Mouse (Mus musculus) forebrain, embryonic 11.5 days (tissue): ENCODE measurements around the gene Gm12216. TPM values are rescaled to one million over a fixed set of nuclear protein-coding genes. Genes with fewer than 3 reads are reported as not detected.

Source experiments
- ATAC-seq: fragments of 200-750 bp; cut with Nextera tagmentation; replicated peaks from 2 replicates; pipeline ENCODE4 v1.8.0; 2017; ENCODE audit warnings: moderate TSS enrichment; ENCODE audit not compliant: low FRiP score
- DNase-seq: peaks from one replicate; pipeline ENCODE4 v3.0.0-alpha.2; 2017; ENCODE audit warnings: low spot score
- H3K27ac ChIP-seq: fragments of 300-500 bp; sonication (generic); 2 replicates; pipeline ENCODE4 v1.5.1; 2014; ENCODE audit warnings: low read depth, low read length
- H3K27me3 ChIP-seq: fragments of 300-500 bp; sonication (generic); 2 replicates; pipeline ENCODE4 v1.6.1; 2014; ENCODE audit warnings: mild to moderate bottlenecking, low read length, mixed read lengths; ENCODE audit not compliant: control insufficient read depth, insufficient read depth
- H3K36me3 ChIP-seq: fragments of 300-500 bp; sonication (generic); 2 replicates; pipeline ENCODE4 v1.6.1; 2014; ENCODE audit warnings: mild to moderate bottlenecking, low read length, moderate library complexity, mixed read lengths; ENCODE audit not compliant: control insufficient read depth, insufficient read depth
- H3K4me1 ChIP-seq: fragments of 300-500 bp; sonication (generic); replicated peaks from 2 replicates; pipeline ENCODE4 v1.6.1; 2014; ENCODE audit warnings: low read length, mixed read lengths; ENCODE audit not compliant: control insufficient read depth, insufficient read depth
- H3K4me2 ChIP-seq: fragments of 300-500 bp; sonication (generic); 2 replicates; pipeline ENCODE4 v1.6.1; 2014; ENCODE audit warnings: low read depth, mild to moderate bottlenecking, low read length, moderate library complexity, mixed read lengths; ENCODE audit not compliant: severe bottlenecking
- H3K4me3 ChIP-seq: fragments of 300-500 bp; sonication (generic); 2 replicates; pipeline ENCODE4 v1.5.1; 2014; ENCODE audit warnings: low read depth, low read length
- H3K9ac ChIP-seq: fragments of 300-500 bp; sonication (generic); 2 replicates; pipeline ENCODE4 v1.6.1; 2014; ENCODE audit warnings: low read length
- H3K9me3 ChIP-seq: fragments of 300-500 bp; sonication (generic); 2 replicates; pipeline ENCODE4 v1.6.1; 2016; ENCODE audit warnings: low read length, mixed read lengths; ENCODE audit not compliant: control insufficient read depth
- WGBS: fragments of 180-500 bp; shearing (Covaris S2); extraction: QIAGEN DNeasy Blood & Tissue Kit; methylation state at CpG from one replicate; pipeline ENCODE4 v1.1.7; 2014; 5-methylcytosine and 5-hydroxymethylcytosine counted together
- polyA plus RNA-seq: library from polyadenylated mRNA; unstranded; fragments of >200 nt; fragmentation: Nextera tagmentation; extraction: Ambion mirVana; gene quantifications from 2 replicates; pipeline ENCODE4 v1.2.1, GENCODE M21; 2014

Gene Gm12216
- polyA plus RNA-seq, 1 experiment from 2014 or later, result not detected

DNA sequence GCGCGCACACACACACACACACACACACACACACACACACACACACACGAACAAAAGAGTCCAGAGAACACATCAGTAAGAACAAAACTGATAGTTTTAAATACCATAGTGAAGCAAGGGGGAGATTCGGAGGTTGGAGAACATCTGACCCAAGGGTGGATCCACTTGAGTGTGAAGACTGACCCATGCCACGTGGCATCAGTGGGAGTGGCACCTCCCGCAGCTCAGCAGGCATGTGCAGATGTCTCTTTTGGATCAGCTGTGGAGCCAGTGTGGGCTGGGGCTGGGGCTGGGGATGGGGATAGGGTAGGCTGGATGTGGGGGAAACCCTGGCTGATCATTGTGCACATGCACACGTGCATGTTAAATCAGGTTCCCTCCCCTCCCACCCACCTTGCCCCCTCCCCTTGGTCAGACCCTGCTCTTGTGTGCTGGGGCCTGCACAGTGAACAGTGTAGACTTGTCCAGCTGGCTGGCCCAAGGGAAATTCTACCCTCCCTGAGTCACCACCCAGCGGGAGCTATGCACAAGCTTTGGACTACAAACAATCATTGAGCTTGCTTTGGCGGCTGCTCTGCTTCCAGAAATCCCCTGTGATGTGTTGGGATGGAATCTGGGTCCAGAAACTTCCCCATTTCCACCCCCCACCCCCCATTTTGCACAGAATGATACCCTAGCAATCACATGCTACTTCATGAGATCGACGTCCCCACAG lies 37.7 kb downstream of the Gm12216 start:
- WGBS, result 84% methylated on average over 11 of the region's 11 CpGs
- Histone ChIP-seq H3K9ac (no peak overlapping the region), H3K4me2 (no peak overlapping the region), H3K27ac (no peak overlapping the region), H3K9me3 (no peaks in the 10 kb centered on the region), H3K36me3 (no peaks in the 10 kb centered on the region), H3K4me3 (no peak overlapping the region), H3K4me1 (no peaks in the 10 kb centered on the region), H3K27me3 (no peaks in the 10 kb centered on the region)
- no peak for ATAC-seq
- no peak for DNase-seq

DNA sequence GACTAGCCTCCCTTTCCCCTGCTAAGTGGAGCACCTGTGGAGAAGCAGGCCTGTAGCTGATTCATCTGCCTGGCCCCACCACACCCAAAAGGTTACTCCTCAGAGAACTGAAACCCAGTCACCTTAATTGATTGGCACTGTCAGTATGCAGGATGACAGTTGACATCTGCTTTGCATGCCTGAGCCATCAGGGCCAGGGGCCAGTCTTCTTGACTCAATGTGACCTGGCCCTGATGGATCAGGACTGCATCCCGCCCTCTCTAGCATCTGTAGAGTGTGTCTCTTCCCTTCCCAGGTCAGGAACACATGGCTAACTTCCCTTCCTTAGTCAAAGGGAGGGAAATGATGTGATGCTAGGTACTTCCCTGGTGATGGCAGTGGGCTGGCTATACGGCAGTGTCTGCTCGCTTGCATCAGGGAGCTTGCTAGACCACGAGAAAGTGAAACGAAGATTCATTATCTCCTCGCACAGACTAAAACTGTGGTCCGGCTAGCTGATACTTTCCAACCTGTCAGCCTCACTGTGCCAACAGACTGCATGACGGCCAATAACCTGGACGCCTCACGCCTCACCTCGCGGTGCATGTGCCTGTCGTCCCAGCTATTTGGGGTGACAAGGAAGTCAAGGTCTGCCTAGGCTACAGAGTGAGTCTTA lies 38.4 kb downstream of the Gm12216 start:
- no peaks in the 10 kb centered on the region for H3K4me1 ChIP-seq
- 94% methylated on average over 13 of the region's 13 CpGs for WGBS
- H3K9me3 ChIP-seq, result no peaks in the 10 kb centered on the region
- no peaks in the 10 kb centered on the region for H3K27me3 ChIP-seq
- no peak overlapping the region for H3K27ac ChIP-seq
- no peaks in the 10 kb centered on the region for H3K36me3 ChIP-seq
- H3K4me2 ChIP-seq, result no peak overlapping the region
- H3K4me3 ChIP-seq, result no peak overlapping the region
- ATAC-seq, result no peak
- no peak overlapping the region for H3K9ac ChIP-seq
- DNase-seq, result no peak

DNA sequence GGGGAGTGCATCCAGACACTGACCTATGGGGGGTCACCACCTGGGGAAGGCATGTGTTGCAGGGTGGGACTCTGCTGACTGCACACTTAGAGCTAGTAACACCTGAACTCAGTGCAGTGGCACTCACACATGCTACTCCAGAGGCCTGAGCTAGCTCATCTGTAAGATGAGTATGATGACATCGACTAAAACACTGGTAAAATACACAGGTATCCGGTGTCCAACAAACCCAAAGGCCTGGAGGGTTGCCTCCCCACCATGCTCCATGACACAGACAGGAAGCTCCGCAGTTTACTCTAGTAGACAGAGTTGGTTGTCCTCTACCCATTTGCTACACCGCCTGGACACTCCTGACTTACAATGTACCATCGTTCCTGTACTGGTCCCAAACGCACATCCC lies 39.5 kb downstream of the Gm12216 start:
- H3K4me2 ChIP-seq, result no peak overlapping the region
- 92% methylated on average over 6 of the region's 6 CpGs for WGBS
- ATAC-seq (no peak), DNase-seq (no peak)
- no peaks in the 10 kb centered on the region for H3K27me3 ChIP-seq
- H3K4me3 ChIP-seq, result no peak overlapping the region
- no peak overlapping the region for H3K27ac ChIP-seq
- no peaks in the 10 kb centered on the region for H3K4me1 ChIP-seq
- no peaks in the 10 kb centered on the region for H3K36me3 ChIP-seq
- H3K9me3 ChIP-seq, result no peaks in the 10 kb centered on the region
- no peak overlapping the region for H3K9ac ChIP-seq

DNA sequence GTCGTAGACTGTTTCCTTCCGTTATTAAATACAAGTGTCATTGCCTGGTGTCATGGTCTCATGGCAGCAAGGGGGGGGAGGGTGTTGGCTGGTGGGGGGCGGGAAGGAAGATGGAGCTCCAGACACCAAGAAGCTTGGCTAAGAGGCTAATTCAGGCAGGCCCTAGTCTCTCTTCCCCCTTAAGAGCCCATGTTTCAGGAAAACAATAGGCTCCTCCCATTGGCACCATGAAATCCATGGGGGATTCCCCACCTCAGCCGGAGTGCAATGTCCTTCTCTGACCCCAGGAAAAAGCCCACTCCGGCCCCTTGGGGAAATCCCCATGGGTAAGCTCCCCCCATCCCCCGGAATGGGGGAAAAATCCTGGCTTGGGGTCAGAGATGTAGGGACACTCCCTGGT lies 40.3 kb downstream of the Gm12216 start:
- no peaks in the 10 kb centered on the region for H3K9me3 ChIP-seq
- H3K4me1 ChIP-seq, result no peaks in the 10 kb centered on the region
- DNase-seq (no peak), ATAC-seq (no peak)
- WGBS, result 69% methylated on average over 6 of the region's 6 CpGs
- H3K4me2 ChIP-seq, result no peak overlapping the region
- no peaks in the 10 kb centered on the region for H3K36me3 ChIP-seq
- H3K4me3 ChIP-seq, result no peak overlapping the region
- no peaks in the 10 kb centered on the region for H3K27me3 ChIP-seq
- no peak overlapping the region for H3K9ac ChIP-seq
- H3K27ac ChIP-seq, result no peak overlapping the region

DNA sequence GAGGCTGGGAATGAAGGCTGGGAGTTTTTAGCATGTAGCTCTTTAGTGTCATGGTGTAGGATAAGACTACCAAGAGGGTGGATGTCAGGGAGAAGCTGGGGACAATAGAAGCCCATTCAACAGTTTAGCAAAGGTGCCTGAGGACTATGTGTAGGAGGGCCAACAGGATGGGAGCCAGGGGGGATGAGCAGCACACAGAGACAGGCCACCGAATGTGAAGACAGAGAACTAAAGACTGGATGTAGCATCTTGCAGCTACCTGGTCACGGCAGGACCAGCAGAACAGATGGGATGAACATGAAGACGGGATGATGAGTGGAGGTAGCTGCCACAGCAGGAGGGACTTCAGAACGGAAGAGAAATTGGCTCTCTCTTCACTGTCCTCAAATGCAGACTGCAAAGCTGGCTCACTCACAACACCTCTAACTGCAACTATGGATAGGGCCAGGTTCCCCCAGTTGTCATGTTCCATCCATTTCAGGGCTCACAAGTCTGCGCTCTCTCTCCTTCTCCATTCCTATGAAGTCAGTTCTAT lies 42.1 kb downstream of the Gm12216 start:
- Histone ChIP-seq H3K9ac (no peak overlapping the region), H3K36me3 (no peaks in the 10 kb centered on the region), H3K27me3 (no peaks in the 10 kb centered on the region), H3K4me1 (no peaks in the 10 kb centered on the region), H3K27ac (no peak overlapping the region), H3K9me3 (no peaks in the 10 kb centered on the region), H3K4me2 (no peak overlapping the region), H3K4me3 (no peak overlapping the region)
- ATAC-seq, result no peak
- 86% methylated on average over 5 of the region's 5 CpGs for WGBS
- DNase-seq, result no peak

DNA sequence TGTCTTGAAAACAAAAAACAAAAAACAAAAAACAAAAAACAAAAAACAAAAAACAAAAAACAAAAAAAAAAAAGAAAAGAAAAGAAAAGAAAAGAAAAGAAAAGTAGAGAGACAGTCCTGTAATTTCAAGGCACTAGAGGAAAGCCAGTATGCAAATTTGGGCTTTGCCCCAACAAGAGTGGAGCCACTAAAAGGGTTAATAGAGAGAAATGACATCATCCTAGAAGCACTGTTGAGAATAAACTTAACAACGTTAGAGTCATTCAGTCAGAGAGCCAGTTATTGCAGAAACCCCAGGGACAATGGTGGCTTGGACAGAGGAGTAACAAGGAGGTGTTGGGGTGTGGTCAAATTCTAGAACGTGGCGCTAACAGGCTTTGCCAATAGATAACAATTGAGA lies 44.2 kb downstream of the Gm12216 start:
- 66% methylated on average over 3 of the region's 3 CpGs for WGBS
- Histone ChIP-seq H3K4me2 (no peak overlapping the region), H3K4me3 (no peak overlapping the region), H3K36me3 (no peaks in the 10 kb centered on the region), H3K27ac (no peak overlapping the region), H3K9ac (no peak overlapping the region), H3K4me1 (no peaks in the 10 kb centered on the region), H3K27me3 (no peaks in the 10 kb centered on the region), H3K9me3 (no peaks in the 10 kb centered on the region)
- no peak for DNase-seq
- no peak for ATAC-seq

DNA sequence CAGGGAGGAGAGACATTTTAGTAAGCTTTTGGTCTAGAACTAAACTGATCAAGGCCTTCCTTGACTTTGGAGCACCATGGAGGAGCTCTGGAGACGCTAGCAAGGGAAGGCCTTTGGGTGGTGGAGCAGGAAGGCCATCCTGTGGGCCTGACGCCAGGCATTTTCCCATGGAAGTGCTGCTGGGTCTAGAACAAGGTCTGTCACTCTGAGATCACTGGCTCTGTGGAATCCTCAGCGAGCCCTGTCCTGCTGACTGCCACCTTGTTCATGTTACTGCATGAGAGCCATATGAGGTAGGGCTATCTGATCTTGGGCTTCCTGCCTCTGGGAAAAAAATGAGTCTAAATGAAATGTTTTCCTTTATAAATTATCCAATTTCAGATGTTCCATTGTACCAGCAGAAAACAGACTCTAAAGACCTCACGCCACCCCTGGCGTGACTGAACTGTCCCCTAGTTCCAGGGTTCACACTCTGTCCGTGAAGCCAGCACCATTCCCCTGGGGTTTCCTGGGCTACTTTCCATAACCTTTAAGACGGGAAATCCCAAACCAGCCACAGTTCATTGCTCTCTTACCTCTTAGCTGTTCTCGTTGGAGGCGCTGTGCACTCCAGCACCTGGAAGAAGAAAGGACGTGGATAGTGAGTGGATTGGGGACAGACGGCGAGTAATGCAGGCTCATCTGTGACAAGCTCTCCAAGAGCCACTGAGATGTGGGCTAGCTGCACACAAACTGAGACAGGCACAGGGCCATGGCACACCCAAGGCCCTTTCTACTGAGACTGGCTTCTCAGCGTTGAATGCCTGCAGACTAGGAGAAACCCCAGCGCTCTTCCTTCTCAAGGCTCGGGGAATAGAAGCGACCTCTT lies 45.8 kb downstream of the Gm12216 start:
- Histone ChIP-seq H3K4me3 (no peak overlapping the region), H3K9ac (no peak overlapping the region), H3K27ac (no peak overlapping the region), H3K27me3 (no peaks in the 10 kb centered on the region), H3K4me2 (no peak overlapping the region), H3K9me3 (no peaks in the 10 kb centered on the region), H3K4me1 (no peaks in the 10 kb centered on the region), H3K36me3 (no peaks in the 10 kb centered on the region)
- DNase-seq (no peak), ATAC-seq (no peak)
- 89% methylated on average over 16 of the region's 16 CpGs for WGBS

DNA sequence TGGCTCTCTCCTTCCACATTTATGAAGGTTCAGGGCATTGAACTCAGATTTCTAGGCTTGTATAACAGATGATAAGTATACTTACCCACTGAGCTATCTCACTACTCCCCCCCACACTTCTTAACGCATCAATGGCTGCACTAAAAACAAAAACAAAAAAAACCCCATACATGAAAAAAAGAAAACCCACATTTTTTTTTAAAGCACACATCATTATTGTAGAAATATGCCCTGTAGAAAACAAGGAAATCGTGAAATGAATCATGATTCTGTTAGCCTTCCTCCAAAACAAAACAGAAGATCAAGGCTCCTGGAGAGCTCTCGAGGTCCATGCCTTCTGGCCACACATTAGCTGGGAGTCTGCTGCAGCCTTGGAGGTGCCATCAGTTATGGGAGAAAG lies 47.7 kb downstream of the Gm12216 start:
- H3K9ac ChIP-seq, result no peak overlapping the region
- H3K4me3 ChIP-seq, result no peak overlapping the region
- no peak for ATAC-seq
- H3K4me2 ChIP-seq, result no peak overlapping the region
- 80% methylated on average over 3 of the region's 3 CpGs for WGBS
- H3K4me1 ChIP-seq, result no peaks in the 10 kb centered on the region
- no peaks in the 10 kb centered on the region for H3K27me3 ChIP-seq
- no peaks in the 10 kb centered on the region for H3K36me3 ChIP-seq
- no peaks in the 10 kb centered on the region for H3K9me3 ChIP-seq
- no peak for DNase-seq
- no peak overlapping the region for H3K27ac ChIP-seq
